ENCODE assay signal across 16 mouse cellular contexts in genomic region chr19:46635766-46636165, GRCm38 (mm10). TPM values are rescaled to one million over a fixed set of nuclear protein-coding genes. Genes with fewer than 3 reads are reported as not detected.
DNase-seq lines count a peak whose midpoint lies in the region; ATAC-seq and TF ChIP-seq lines count a peak whose summit lies in the region.
"Had no signal": no experiment of that assay in that cellular context is flagged by ENCODE, and none has a peak within 500 bp of the region (broad histone marks: within the 10 kb centered on the region; RNA-seq: fewer than 3 reads in every experiment).

No protein-coding gene starts in this region.

- no peak for TF ChIP-seq CTCF in stomach, postnatal 0 days (IDR thresholded peaks at IDR 0.05; ENCODE audit: low read depth)

- peaks cover 19% of the 10 kb centered on the region for H3K36me3 ChIP-seq in kidney, embryonic 15.5 days
- H3K36me3 ChIP-seq in stomach, embryonic 15.5 days = no peaks in the 10 kb centered on the region; the same call in 1 of the 2 replicates
- no peaks in the 10 kb centered on the region for H3K36me3 ChIP-seq in stomach, postnatal 0 days (ENCODE audit: control insufficient read depth, insufficient read depth, low read length)

- H3K4me2 ChIP-seq in kidney, embryonic 15.5 days = no peak overlapping the region
- H3K4me2 ChIP-seq in stomach, embryonic 15.5 days = no peak overlapping the region
- H3K4me2 ChIP-seq in stomach, postnatal 0 days (replicated peaks; ENCODE audit: low read depth) = no peak overlapping the region

- H3K4me1 ChIP-seq in kidney, embryonic 15.5 days = peaks cover 51% of the 10 kb centered on the region
- peaks cover 13% of the 10 kb centered on the region for H3K4me1 ChIP-seq in stomach, embryonic 15.5 days
- H3K4me1 ChIP-seq in stomach, postnatal 0 days (replicated peaks; ENCODE audit: control insufficient read depth, insufficient read depth) = peaks cover 2% of the 10 kb centered on the region

- no peak for TF ChIP-seq EP300 in stomach, postnatal 0 days (optimal IDR thresholded peaks at IDR 0.05)

- H3K9ac ChIP-seq in kidney, embryonic 15.5 days = no peak overlapping the region
- H3K9ac ChIP-seq in stomach, embryonic 15.5 days = no peak overlapping the region
- H3K9ac ChIP-seq in stomach, postnatal 0 days (ENCODE audit: low read length) = no peak overlapping the region

- no peaks in the 10 kb centered on the region for H3K9me3 ChIP-seq in kidney, embryonic 15.5 days (replicated peaks)
- H3K9me3 ChIP-seq in stomach, embryonic 15.5 days = no peaks in the 10 kb centered on the region
- no peaks in the 10 kb centered on the region for H3K9me3 ChIP-seq in stomach, postnatal 0 days (ENCODE audit: control insufficient read depth, low read length)
- H3K9me3 ChIP-seq: megakaryocyte, embryonic 14.5 days had no signal

- H3K4me3 ChIP-seq in kidney, embryonic 15.5 days (replicated peaks) = no peak overlapping the region
- H3K4me3 ChIP-seq in stomach, embryonic 15.5 days (replicated peaks) = no peak overlapping the region
- H3K4me3 ChIP-seq in stomach, postnatal 0 days (ENCODE audit: low read depth, low read length) = no peak overlapping the region
- H3K4me3 ChIP-seq: megakaryocyte, embryonic 14.5 days had no signal

- WGBS in kidney, embryonic 15.5 days = 63% methylated on average over 9 of the region's 9 CpGs
- 46% methylated on average over 9 of the region's 9 CpGs for WGBS in stomach, embryonic 15.5 days
- WGBS in stomach, postnatal 0 days = 53% methylated on average over 9 of the region's 9 CpGs

- no peak for ATAC-seq in kidney, embryonic 15.5 days (replicated peaks; ENCODE audit: low FRiP score)
- ATAC-seq in stomach, embryonic 15.5 days (ENCODE audit: insufficient read depth, low FRiP score, low read depth) = 0 out of 2 replicates have a peak, but pooled peaks have one; percentile 9
- no peak for ATAC-seq in stomach, postnatal 0 days (ENCODE audit: low FRiP score, low TSS enrichment)
- no peak for ATAC-seq in erythroid progenitor cell, adult 5-6 weeks (replicated peaks; ENCODE audit: low FRiP score, poor library complexity, severe bottlenecking)

- H3K27me3 ChIP-seq in kidney, embryonic 15.5 days = no peaks in the 10 kb centered on the region
- H3K27me3 ChIP-seq in stomach, embryonic 15.5 days (replicated peaks) = no peaks in the 10 kb centered on the region
- H3K27me3 ChIP-seq in stomach, postnatal 0 days (ENCODE audit: control insufficient read depth, insufficient read depth, low read length) = no peaks in the 10 kb centered on the region
- H3K27me3 ChIP-seq: megakaryocyte, embryonic 14.5 days had no signal

- H3K27ac ChIP-seq in kidney, embryonic 15.5 days = peak overlapping the region; percentile 71; the same call in 1 of the 2 replicates
- no peak overlapping the region for H3K27ac ChIP-seq in stomach, embryonic 15.5 days
- H3K27ac ChIP-seq in stomach, postnatal 0 days (replicated peaks) = no peak overlapping the region

- DNase-seq in embryo, embryonic 10 days (ENCODE audit: low spot score) = peak; percentile 36
- DNase-seq in embryo, embryonic 11 days = no peak
- DNase-seq in kidney, adult 8-10 months = no peak
- no peak for DNase-seq in stomach, postnatal 0 days (ENCODE audit: low spot score)
- DNase-seq in layer of hippocampus, postnatal 14 days (ENCODE audit: low spot score in 2 of 2) = no peak
- DNase-seq: adrenal gland, postnatal 14 days; gastrocnemius, postnatal 25 days; right cerebral cortex, adult 18-20 months; thymus, adult 2 months had no signal

RNA-seq across cellular contexts. Expression of gene Wbp1l, which starts 36.9 kb away (rescaled TPM):
- polyA plus RNA-seq in kidney, embryonic 15.5 days (2015; fragmentation: Nextera tagmentation; extraction: Ambion mirVana) = 46.4 and 51.3 TPM in 2 replicates
- polyA plus RNA-seq in stomach, embryonic 15.5 days (2015; fragmentation: Nextera tagmentation; extraction: Ambion mirVana) = 40.4 and 42.8 TPM in 2 replicates
- polyA plus RNA-seq in stomach, postnatal 0 days (2015; fragmentation: Nextera tagmentation; extraction: Ambion mirVana) = 31.2 and 32.9 TPM in 2 replicates
- 10 to 100 TPM; 39.8 to 41.8 TPM for total RNA-seq in layer of hippocampus, postnatal 14 days (2021)
- 5.0 and 8.8 TPM in 2 replicates for total RNA-seq in erythroid progenitor cell, adult 5-6 weeks (2015; ENCODE audit: low replicate concordance)
- 6.7 and 9.2 TPM in 2 replicates for total RNA-seq in erythroid progenitor cell, adult 5-6 weeks (2017; ENCODE audit: low replicate concordance)

RNA-seq across cellular contexts. Expression of gene Cyp17a1, which starts 37.2 kb away (rescaled TPM):
- 0.12 and 0.79 TPM in 2 replicates for polyA plus RNA-seq in kidney, embryonic 15.5 days (2015; fragmentation: Nextera tagmentation; extraction: Ambion mirVana)
- polyA plus RNA-seq in stomach, embryonic 15.5 days (2015; fragmentation: Nextera tagmentation; extraction: Ambion mirVana) = not detected in 2 replicates
- polyA plus RNA-seq in stomach, postnatal 0 days (2015; fragmentation: Nextera tagmentation; extraction: Ambion mirVana) = 0.12 TPM in 1 of 2 replicates, not detected in the other
- not detected for total RNA-seq in layer of hippocampus, postnatal 14 days (2021)
- total RNA-seq in erythroid progenitor cell, adult 5-6 weeks (2015; ENCODE audit: low replicate concordance) = not detected in 2 replicates
- total RNA-seq in erythroid progenitor cell, adult 5-6 weeks (2017; ENCODE audit: low replicate concordance) = not detected in 2 replicates
- total RNA-seq: common myeloid progenitor, adult 5-6 weeks; gastrocnemius, postnatal 25 days; layer of hippocampus, adult 18-20 months; left cerebral cortex, postnatal 25 days had no signal

RNA-seq across cellular contexts. Expression of gene Borcs7, which starts 53.9 kb away (rescaled TPM):
- polyA plus RNA-seq in kidney, embryonic 15.5 days (2015; fragmentation: Nextera tagmentation; extraction: Ambion mirVana) = 17.5 and 17.9 TPM in 2 replicates
- polyA plus RNA-seq in stomach, embryonic 15.5 days (2015; fragmentation: Nextera tagmentation; extraction: Ambion mirVana) = 14.9 and 16.8 TPM in 2 replicates
- 15.6 and 17.0 TPM in 2 replicates for polyA plus RNA-seq in stomach, postnatal 0 days (2015; fragmentation: Nextera tagmentation; extraction: Ambion mirVana)
- 10 to 100 TPM; 18.7 to 21.2 TPM for total RNA-seq in layer of hippocampus, postnatal 14 days (2021)
- total RNA-seq in erythroid progenitor cell, adult 5-6 weeks (2015; ENCODE audit: low replicate concordance) = 3.8 and 8.3 TPM in 2 replicates
- not detected in 2 replicates for total RNA-seq in erythroid progenitor cell, adult 5-6 weeks (2017; ENCODE audit: low replicate concordance)
